Mouse (Mus musculus) CD4-positive helper T cell, adult 2 months (primary cell): ENCODE measurements around the gene Ssr2.

ENCODE experiments used
- DNase-seq: peaks from one replicate; pipeline ENCODE4 v3.0.0-alpha.2; 2012; ENCODE audit warnings: low read depth, missing footprints, low spot score

Ssr2 gene

GRCm38 (mm10) chr3:88623346-88624135 lies 47.9 kb downstream of the Ssr2 start:
- peak; percentile 34 for DNase-seq

GRCm38 (mm10) chr3:88624324-88624723 lies 48.6 kb downstream of the Ssr2 start:
- DNase-seq = no peak

- DNase-seq = no peak
These were observed 49.3 kb downstream of the Ssr2 start for GRCm38 (mm10) chr3:88624951-88625350.

GRCm38 (mm10) chr3:88625531-88625930 lies 49.9 kb downstream of the Ssr2 start:
- DNase-seq = no peak

GRCm38 (mm10) chr3:88626316-88626715 lies 50.6 kb downstream of the Ssr2 start:
- no peak for DNase-seq

- DNase-seq = no peak
These were observed 51.4 kb downstream of the Ssr2 start for GRCm38 (mm10) chr3:88627114-88627513.

- DNase-seq = no peak
These were observed 51.9 kb downstream of the Ssr2 start for GRCm38 (mm10) chr3:88627535-88627934.

GRCm38 (mm10) chr3:88628766-88629165 lies 53.1 kb downstream of the Ssr2 start:
- no peak for DNase-seq

- no peak for DNase-seq
These were observed 53.6 kb downstream of the Ssr2 start for GRCm38 (mm10) chr3:88629244-88629643.

GRCm38 (mm10) chr3:88630018-88630417 lies 54.3 kb downstream of the Ssr2 start:
- no peak for DNase-seq

- DNase-seq = no peak
These were observed 55.2 kb downstream of the Ssr2 start for GRCm38 (mm10) chr3:88630849-88631341.

GRCm38 (mm10) chr3:88631921-88632587 lies 56.4 kb downstream of the Ssr2 start:
- peak; percentile 45 for DNase-seq

GRCm38 (mm10) chr3:88633056-88633455 lies 57.4 kb downstream of the Ssr2 start:
- DNase-seq = no peak

GRCm38 (mm10) chr3:88635506-88636275 lies 60.0 kb downstream of the Ssr2 start:
- no peak for DNase-seq

- DNase-seq = no peak
These were observed 60.9 kb downstream of the Ssr2 start for GRCm38 (mm10) chr3:88636555-88636986.

- no peak for DNase-seq
These were observed 61.5 kb downstream of the Ssr2 start for GRCm38 (mm10) chr3:88637134-88637533.
